ENCODE assay signal across 24 mouse cellular contexts in the genomic region with DNA sequence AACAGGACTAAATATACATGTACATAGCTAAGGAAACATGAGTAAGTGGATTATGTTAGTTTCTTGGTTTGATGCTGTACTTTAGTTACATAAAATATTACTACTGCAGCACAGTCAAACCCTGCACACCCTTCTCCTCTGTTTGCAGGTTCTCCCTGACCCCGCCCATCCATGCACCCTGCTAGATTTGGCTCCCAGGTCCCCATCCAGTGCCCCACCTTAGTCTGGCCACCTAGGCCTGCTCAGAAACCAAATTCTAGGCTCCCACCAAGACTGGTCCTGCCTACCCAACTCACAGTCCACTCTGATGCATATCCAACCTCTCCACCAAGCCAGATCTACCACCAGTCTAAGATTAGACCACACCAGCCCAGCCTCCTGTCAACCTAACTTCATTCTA. TPM values are rescaled to one million over a fixed set of nuclear protein-coding genes. Genes with fewer than 3 reads are reported as not detected.
A peak's percentile ranks its signal among the peaks of the same experiment; 100 is the strongest.
DNase-seq lines count a peak whose midpoint lies in the region; ATAC-seq lines count a peak whose summit lies in the region.
"Had no signal": no experiment of that assay in that cellular context is flagged by ENCODE, and none has a peak within 500 bp of the region (broad histone marks: within the 10 kb centered on the region; RNA-seq: fewer than 3 reads in every experiment).

No protein-coding gene starts in this region.

- H3K4me3 ChIP-seq in heart, embryonic 10.5 days, result no peak overlapping the region
- no peak overlapping the region for H3K4me3 ChIP-seq in neural tube, embryonic 13.5 days
- H3K4me3 ChIP-seq in neural tube, embryonic 15.5 days (replicated peaks), result no peak overlapping the region
- no peak overlapping the region for H3K4me3 ChIP-seq in liver, embryonic 15.5 days (replicated peaks)
- H3K4me3 ChIP-seq: embryonic facial prominence, embryonic 13.5 days; erythroblast, embryonic 14.5 days; hindbrain, embryonic 10.5 days; left cerebral cortex, adult 2 months; midbrain, embryonic 12.5 days had no signal

- DNase-seq in heart, adult 11 months, result peak; percentile 85
- DNase-seq in heart, embryonic 10.5 days (ENCODE audit: low spot score), result no peak
- DNase-seq in embryo, embryonic 10.5 days (ENCODE audit: low spot score), result no peak
- no peak for DNase-seq in gastrocnemius, postnatal 4 days (ENCODE audit: low spot score in 2 of 2)
- DNase-seq: adrenal gland, adult 2 months; B cell, adult 2 months; cerebellum, adult 11-12 months; cerebellum, postnatal 25 days; embryo, embryonic 11 days; gastrocnemius, postnatal 36 days; kidney, adult 2 months; lung, adult 18-20 months; lung, postnatal 10 days had no signal

- H3K36me3 ChIP-seq in heart, embryonic 10.5 days, result no peaks in the 10 kb centered on the region
- H3K36me3 ChIP-seq in neural tube, embryonic 13.5 days, result no peaks in the 10 kb centered on the region
- H3K36me3 ChIP-seq in neural tube, embryonic 15.5 days, result no peaks in the 10 kb centered on the region
- no peaks in the 10 kb centered on the region for H3K36me3 ChIP-seq in liver, embryonic 15.5 days (replicated peaks)
- H3K36me3 ChIP-seq: embryonic facial prominence, embryonic 13.5 days; hindbrain, embryonic 10.5 days; midbrain, embryonic 12.5 days had no signal

- ATAC-seq in neural tube, embryonic 13.5 days (ENCODE audit: low read depth), result 0 out of 2 replicates have a peak, but pooled peaks have one; percentile 16
- no peak for ATAC-seq in neural tube, embryonic 15.5 days (ENCODE audit: low FRiP score)
- 0 out of 2 replicates have a peak, but pooled peaks have one; percentile 40 for ATAC-seq in liver, embryonic 15.5 days (ENCODE audit: insufficient read depth)
- ATAC-seq: inflammation-experienced regulatory T-cells, adult 6 months had no signal

- H3K27ac ChIP-seq in heart, embryonic 10.5 days, result no peak overlapping the region
- no peak overlapping the region for H3K27ac ChIP-seq in neural tube, embryonic 13.5 days (replicated peaks)
- H3K27ac ChIP-seq in neural tube, embryonic 15.5 days (replicated peaks), result no peak overlapping the region
- no peak overlapping the region for H3K27ac ChIP-seq in liver, embryonic 15.5 days (replicated peaks)
- H3K27ac ChIP-seq: embryonic facial prominence, embryonic 13.5 days; hindbrain, embryonic 10.5 days; kidney, postnatal 0 days; left cerebral cortex, adult 2 months; midbrain, embryonic 12.5 days had no signal

- no peaks in the 10 kb centered on the region for H3K27me3 ChIP-seq in heart, embryonic 10.5 days (ENCODE audit: insufficient read depth, poor library complexity, severe bottlenecking)
- H3K27me3 ChIP-seq in neural tube, embryonic 13.5 days, result no peaks in the 10 kb centered on the region
- no peaks in the 10 kb centered on the region for H3K27me3 ChIP-seq in neural tube, embryonic 15.5 days (replicated peaks)
- no peaks in the 10 kb centered on the region for H3K27me3 ChIP-seq in liver, embryonic 15.5 days
- H3K27me3 ChIP-seq: CH12.LX; embryonic facial prominence, embryonic 13.5 days; midbrain, embryonic 12.5 days had no signal

- no peak overlapping the region for H3K9ac ChIP-seq in neural tube, embryonic 13.5 days
- no peak overlapping the region for H3K9ac ChIP-seq in neural tube, embryonic 15.5 days (replicated peaks)
- no peak overlapping the region for H3K9ac ChIP-seq in liver, embryonic 15.5 days
- H3K9ac ChIP-seq: embryonic facial prominence, embryonic 13.5 days; midbrain, embryonic 12.5 days had no signal

- WGBS in heart, embryonic 10.5 days, result 78% methylated on average over 1 of the region's 1 CpGs
- 90% methylated on average over 1 of the region's 1 CpGs for WGBS in neural tube, embryonic 13.5 days
- 100% methylated on average over 1 of the region's 1 CpGs for WGBS in neural tube, embryonic 15.5 days
- WGBS in liver, embryonic 15.5 days (ENCODE audit: insufficient replicate concordance), result 76% methylated on average over 1 of the region's 1 CpGs

- H3K4me1 ChIP-seq in heart, embryonic 10.5 days, result no peaks in the 10 kb centered on the region
- H3K4me1 ChIP-seq in neural tube, embryonic 13.5 days (replicated peaks), result peaks cover 12% of the 10 kb centered on the region
- peaks cover 10% of the 10 kb centered on the region; the same call in 1 of the 2 replicates for H3K4me1 ChIP-seq in neural tube, embryonic 15.5 days
- peaks cover 5% of the 10 kb centered on the region for H3K4me1 ChIP-seq in liver, embryonic 15.5 days (replicated peaks)
- H3K4me1 ChIP-seq: embryonic facial prominence, embryonic 13.5 days; hindbrain, embryonic 10.5 days had no signal

- H3K4me2 ChIP-seq in neural tube, embryonic 13.5 days, result no peak overlapping the region
- no peak overlapping the region for H3K4me2 ChIP-seq in neural tube, embryonic 15.5 days
- no peak overlapping the region for H3K4me2 ChIP-seq in liver, embryonic 15.5 days
- H3K4me2 ChIP-seq: embryonic facial prominence, embryonic 13.5 days; midbrain, embryonic 12.5 days had no signal

- no peaks in the 10 kb centered on the region for H3K9me3 ChIP-seq in heart, embryonic 10.5 days
- H3K9me3 ChIP-seq in neural tube, embryonic 13.5 days, result no peaks in the 10 kb centered on the region
- H3K9me3 ChIP-seq in neural tube, embryonic 15.5 days (replicated peaks), result no peaks in the 10 kb centered on the region
- H3K9me3 ChIP-seq in liver, embryonic 15.5 days (replicated peaks), result no peaks in the 10 kb centered on the region
- H3K9me3 ChIP-seq: embryonic facial prominence, embryonic 13.5 days; hindbrain, embryonic 10.5 days; midbrain, embryonic 12.5 days had no signal

RNA-seq across cellular contexts. Expression of gene Rasa1, which starts 14.4 kb away (rescaled TPM):
- 29.3 and 37.7 TPM in 2 replicates for polyA plus RNA-seq in heart, embryonic 10.5 days (2016; fragmentation: Nextera tagmentation; extraction: Ambion mirVana)
- polyA plus RNA-seq in neural tube, embryonic 13.5 days (2015; fragmentation: Nextera tagmentation; extraction: Ambion mirVana), result 58.7 and 67.1 TPM in 2 replicates
- 44.1 and 48.8 TPM in 2 replicates for polyA plus RNA-seq in neural tube, embryonic 15.5 days (2015; fragmentation: Nextera tagmentation; extraction: Ambion mirVana)
- 10.9 and 12.1 TPM in 2 replicates for polyA plus RNA-seq in liver, embryonic 15.5 days (2015; fragmentation: Nextera tagmentation; extraction: Ambion mirVana)
- 10 to 100 TPM; 33.7 to 39.7 TPM for total RNA-seq in gastrocnemius, postnatal 4 days (2021)
